Mouse (Mus musculus) urinary bladder, postnatal 36 days (tissue): Measurements from ENCODE around the gene Clstn1.

Source experiments
- DNase-seq, 2 experiments: peaks; one replicate each; pipeline ENCODE4 v3.0.0; 2022; ENCODE audit warnings: low spot score in 2 of 2, mixed read lengths in 1 of 2

The Clstn1 gene

GRCm38 (mm10) chr4:149586044-149586782 is at the start of gene Clstn1:
Gene Clstn1, plus strand, starts transcription at chr4:149586468.
- DNase-seq: peak; percentile 31 to 33

GRCm38 (mm10) chr4:149539441-149539840 is 46.8 kb upstream of the Clstn1 start:
- DNase-seq: peak; percentile 56 to 78

- no peak for DNase-seq
Observed at GRCm38 (mm10) chr4:149541935-149542334, 44.3 kb upstream of the Clstn1 start.

GRCm38 (mm10) chr4:149542431-149542830 is 43.8 kb upstream of the Clstn1 start:
- no peak for DNase-seq

- peak; percentile 71 to 84 for DNase-seq
Observed at GRCm38 (mm10) chr4:149542927-149543553, 43.2 kb upstream of the Clstn1 start.

GRCm38 (mm10) chr4:149544892-149545291 is 41.4 kb upstream of the Clstn1 start:
- no peak for DNase-seq

- DNase-seq: no peak
Observed at GRCm38 (mm10) chr4:149546797-149547444, 39.3 kb upstream of the Clstn1 start.

- DNase-seq: peak; percentile 23 to 28
Observed at GRCm38 (mm10) chr4:149547523-149547922, 38.7 kb upstream of the Clstn1 start.

- peak; percentile 78 to 80 for DNase-seq
Observed at GRCm38 (mm10) chr4:149549221-149549925, 36.9 kb upstream of the Clstn1 start.

- no peak for DNase-seq
Observed at GRCm38 (mm10) chr4:149550866-149551265, 35.4 kb upstream of the Clstn1 start.

- DNase-seq: no peak
Observed at GRCm38 (mm10) chr4:149551696-149552095, 34.6 kb upstream of the Clstn1 start.

- no peak for DNase-seq
Observed at GRCm38 (mm10) chr4:149553834-149554233, 32.4 kb upstream of the Clstn1 start.

- no peak for DNase-seq
Observed at GRCm38 (mm10) chr4:149556111-149556510, 30.2 kb upstream of the Clstn1 start.

GRCm38 (mm10) chr4:149557905-149558304 is 28.4 kb upstream of the Clstn1 start:
- DNase-seq: no peak

GRCm38 (mm10) chr4:149558389-149558788 is 27.9 kb upstream of the Clstn1 start:
- no peak for DNase-seq

GRCm38 (mm10) chr4:149561392-149561791 is 24.9 kb upstream of the Clstn1 start:
- DNase-seq: no peak

- DNase-seq: peak in 1 of 2 experiments; percentile 40
Observed at GRCm38 (mm10) chr4:149561986-149562904, 24.0 kb upstream of the Clstn1 start.

- no peak for DNase-seq
Observed at GRCm38 (mm10) chr4:149562905-149563347, 23.3 kb upstream of the Clstn1 start.

- no peak for DNase-seq
Observed at GRCm38 (mm10) chr4:149563941-149564361, 22.3 kb upstream of the Clstn1 start.

- peak in 1 of 2 experiments; percentile 50 for DNase-seq
Observed at GRCm38 (mm10) chr4:149564452-149565407, 21.5 kb upstream of the Clstn1 start.
